Mouse (Mus musculus): ENCODE data around the gene Vangl1.
"Not testable (repeated sequence)": the region's sequence is repeated elsewhere in the genome, so short reads cannot be mapped to it uniquely, and the experiment has no call there.

Vangl1 gene

GRCm38 (mm10) chr3:102175701-102176100, 28.8 kb downstream of the Vangl1 start:
- in situ Hi-C loops (cut with MboI; ENCODE audit: low sequenced_read_pairs), result no loop called here

GRCm38 (mm10) chr3:102174118-102174865, 30.2 kb downstream of the Vangl1 start:
- in situ Hi-C loops (cut with MboI; ENCODE audit: low sequenced_read_pairs), result no loop called here

GRCm38 (mm10) chr3:102169197-102169905, 35.1 kb downstream of the Vangl1 start:
- in situ Hi-C loops (cut with MboI; ENCODE audit: low sequenced_read_pairs), result no loop called here

GRCm38 (mm10) chr3:102167555-102168210, 36.8 kb downstream of the Vangl1 start:
- in situ Hi-C loops (cut with MboI; ENCODE audit: low sequenced_read_pairs), result no loop called here

GRCm38 (mm10) chr3:102166794-102167193, 37.7 kb downstream of the Vangl1 start:
- in situ Hi-C loops (cut with MboI; ENCODE audit: low sequenced_read_pairs), result no loop called here

GRCm38 (mm10) chr3:102166287-102166620, 38.2 kb downstream of the Vangl1 start:
- in situ Hi-C loops (cut with MboI; ENCODE audit: low sequenced_read_pairs), result no loop called here

- in situ Hi-C loops (cut with MboI; ENCODE audit: low sequenced_read_pairs), result no loop called here
Observed at GRCm38 (mm10) chr3:102165536-102166286, 38.8 kb downstream of the Vangl1 start.

- in situ Hi-C loops (cut with MboI; ENCODE audit: low sequenced_read_pairs), result no loop called here
Observed at GRCm38 (mm10) chr3:102164911-102165310, 39.6 kb downstream of the Vangl1 start.

- in situ Hi-C loops (cut with MboI; ENCODE audit: low sequenced_read_pairs), result not testable (repeated sequence)
Observed at GRCm38 (mm10) chr3:102163861-102164260, 40.6 kb downstream of the Vangl1 start.

GRCm38 (mm10) chr3:102159423-102160325, 44.8 kb downstream of the Vangl1 start:
- in situ Hi-C loops (cut with MboI; ENCODE audit: low sequenced_read_pairs), result no loop called here

GRCm38 (mm10) chr3:102158759-102159422, 45.6 kb downstream of the Vangl1 start:
- in situ Hi-C loops (cut with MboI; ENCODE audit: low sequenced_read_pairs), result no loop called here

GRCm38 (mm10) chr3:102157652-102158051, 46.8 kb downstream of the Vangl1 start:
- in situ Hi-C loops (cut with MboI; ENCODE audit: low sequenced_read_pairs), result no loop called here

GRCm38 (mm10) chr3:102156737-102157136, 47.8 kb downstream of the Vangl1 start:
- in situ Hi-C loops (cut with MboI; ENCODE audit: low sequenced_read_pairs), result no loop called here

- in situ Hi-C loops (cut with MboI; ENCODE audit: low sequenced_read_pairs), result no loop called here
Observed at GRCm38 (mm10) chr3:102154107-102154506, 50.4 kb downstream of the Vangl1 start.

GRCm38 (mm10) chr3:102152872-102153271, 51.6 kb downstream of the Vangl1 start:
- in situ Hi-C loops (cut with MboI; ENCODE audit: low sequenced_read_pairs), result no loop called here

- in situ Hi-C loops (cut with MboI; ENCODE audit: low sequenced_read_pairs), result no loop called here
Observed at GRCm38 (mm10) chr3:102152471-102152870, 52.0 kb downstream of the Vangl1 start.

- in situ Hi-C loops (cut with MboI; ENCODE audit: low sequenced_read_pairs), result no loop called here
Observed at GRCm38 (mm10) chr3:102151850-102152249, 52.6 kb downstream of the Vangl1 start.

- in situ Hi-C loops (cut with MboI; ENCODE audit: low sequenced_read_pairs), result no loop called here
Observed at GRCm38 (mm10) chr3:102149941-102150340, 54.6 kb downstream of the Vangl1 start.

GRCm38 (mm10) chr3:102147189-102147588, 57.3 kb downstream of the Vangl1 start:
- in situ Hi-C loops (cut with MboI; ENCODE audit: low sequenced_read_pairs), result no loop called here

GRCm38 (mm10) chr3:102146428-102146827, 58.1 kb downstream of the Vangl1 start:
- in situ Hi-C loops (cut with MboI; ENCODE audit: low sequenced_read_pairs), result no loop called here
